13 mouse cellular contexts compared by ENCODE assay signal in the genomic region with DNA sequence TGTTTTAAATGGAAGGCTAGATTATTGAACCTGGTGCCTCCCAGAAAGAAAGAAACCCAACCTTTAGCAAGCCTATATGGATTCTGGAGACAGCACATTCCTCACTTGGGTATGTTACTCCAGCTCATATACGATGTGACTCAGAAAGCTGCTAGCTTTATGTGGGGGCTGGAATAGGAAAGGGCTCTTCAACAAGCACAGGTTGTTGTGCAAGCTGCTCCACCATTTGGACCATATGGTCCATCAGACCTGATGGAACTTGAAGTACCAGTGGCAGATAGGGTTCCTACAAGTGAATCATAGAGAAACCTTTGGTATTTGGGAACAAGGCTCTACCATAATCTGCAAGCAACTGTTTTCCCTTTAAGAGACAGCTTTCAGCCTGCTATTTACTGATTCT.
DNase-seq lines count a peak whose midpoint lies in the region.
"Had no signal": no experiment of that assay in that cellular context is flagged by ENCODE, and none has a peak within 500 bp of the region (broad histone marks: within the 10 kb centered on the region; RNA-seq: fewer than 3 reads in every experiment).

No protein-coding gene starts in this region.

- DNase-seq in left cerebral cortex, postnatal 14 days (ENCODE audit: low spot score in 2 of 2), result peak; percentile 10 to 19
- DNase-seq in left cerebral cortex, postnatal 4 days, result no peak
- peak; percentile 19 for DNase-seq in cerebellum, adult 8-10 months
- DNase-seq in cerebellum, postnatal 36 days, result peak; percentile 11 to 19
- peak; percentile 36 to 46 for DNase-seq in layer of hippocampus, postnatal 36 days
- DNase-seq in spleen, postnatal 10 days (ENCODE audit: low spot score in 2 of 2), result no peak
- no peak for DNase-seq in kidney, postnatal 36 days
- DNase-seq: adrenal gland, postnatal 10 days; kidney, adult 18-20 months; liver, embryonic 13.5 days; lung, embryonic 14.5 days; lung, postnatal 4 days; retina, postnatal 1 day had no signal

- intact Hi-C loops in left cerebral cortex, postnatal 14 days (cut with DNase I), result no loop called here
- intact Hi-C loops in left cerebral cortex, postnatal 4 days (cut with DNase I), result no loop called here

Comparison
In these comparisons a context has a peak if more than half of its experiments do, and no peak if none do; other contexts are left out.
1. DNase-seq: peak in left cerebral cortex, postnatal 14 days (2 of 2), cerebellum, adult 8-10 months (single experiment), cerebellum, postnatal 36 days (2 of 2) and layer of hippocampus, postnatal 36 days (2 of 2); none in left cerebral cortex, postnatal 4 days (single experiment), spleen, postnatal 10 days (0 of 2) and kidney, postnatal 36 days (0 of 2).